Mouse (Mus musculus) ovary, adult 18-20 months (tissue): ENCODE measurements at regions not wholly inside any gene's neighbourhood (a gene's known extent, or its start where the extent isn't known, plus 50 kb on each side); places are given as distances from the start of the nearest gene placed in this dataset.

ENCODE experiments used
- DNase-seq: peaks from one replicate; pipeline ENCODE4 v3.0.0; 2022; ENCODE audit warnings: low spot score, mixed read lengths

DNA sequence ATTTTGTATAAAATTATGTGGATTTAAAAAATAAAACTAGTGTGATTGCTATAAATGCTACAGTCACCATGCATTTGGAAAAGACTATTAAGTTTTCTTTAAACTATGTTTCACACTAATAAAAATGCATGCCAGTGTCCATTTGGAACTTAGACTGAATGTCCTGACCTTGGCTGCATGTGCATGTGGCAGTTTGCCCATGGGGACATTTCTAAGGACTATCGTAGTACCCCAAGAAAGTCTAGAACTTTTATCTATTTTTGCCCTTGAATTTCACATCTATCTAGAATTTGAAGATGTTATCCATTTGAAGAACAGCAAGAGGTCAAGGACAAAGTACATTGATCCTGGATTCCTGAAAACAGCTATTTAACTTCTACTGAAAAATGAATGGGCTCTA, 745.9 kb downstream of the Tmem182 start:
- no peak for DNase-seq

GRCm38 (mm10) chr1:41555607-41556006, 750.2 kb downstream of the Tmem182 start:
- DNase-seq = peak; percentile 43

DNA sequence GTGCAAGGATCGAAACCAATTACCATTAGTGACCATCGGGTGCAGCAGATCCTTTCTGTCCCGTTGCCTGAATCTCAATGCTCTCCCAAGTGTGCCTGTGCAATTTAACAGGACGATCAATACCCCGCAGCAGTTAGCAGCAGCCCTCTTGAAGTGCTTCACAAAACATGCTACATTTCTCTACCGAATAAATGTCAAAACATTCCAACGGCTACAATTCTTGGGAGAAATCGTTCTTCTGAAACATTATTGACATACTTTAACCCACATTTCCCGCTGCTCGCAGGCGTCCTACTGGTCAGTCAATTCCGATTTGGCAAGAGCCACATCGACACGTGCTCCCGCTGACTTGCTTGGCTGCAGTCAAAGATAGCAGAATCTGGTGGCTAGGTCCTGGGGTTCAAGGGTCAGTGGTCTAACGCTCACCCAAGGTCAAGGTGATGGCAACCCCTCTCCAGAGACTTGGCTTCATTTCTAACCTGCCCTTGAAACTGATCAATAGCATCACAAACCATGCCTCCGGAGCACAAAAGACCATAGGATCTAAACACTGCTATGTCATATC, 753.8 kb downstream of the Tmem182 start:
- DNase-seq = no peak

DNA sequence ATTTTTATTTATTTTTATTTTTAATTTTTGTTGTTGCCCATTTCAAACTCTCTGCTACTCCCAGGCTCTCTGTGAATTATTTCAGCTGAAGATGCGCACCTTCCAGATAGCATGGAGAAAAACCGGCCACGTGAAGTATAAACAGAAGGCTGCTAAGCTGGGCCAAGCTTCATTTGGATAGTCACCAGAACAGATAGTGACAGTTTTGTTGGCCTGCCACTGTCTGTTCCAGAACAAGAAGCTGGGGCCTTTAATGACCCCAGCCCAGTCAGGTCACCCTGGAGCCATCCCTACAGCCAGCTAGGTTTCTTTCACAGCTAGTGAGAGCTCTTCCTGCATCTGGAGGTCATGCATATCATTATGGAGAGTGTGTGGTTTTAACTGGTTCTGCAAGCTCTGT, 754.6 kb downstream of the Tmem182 start:
- no peak for DNase-seq

DNA sequence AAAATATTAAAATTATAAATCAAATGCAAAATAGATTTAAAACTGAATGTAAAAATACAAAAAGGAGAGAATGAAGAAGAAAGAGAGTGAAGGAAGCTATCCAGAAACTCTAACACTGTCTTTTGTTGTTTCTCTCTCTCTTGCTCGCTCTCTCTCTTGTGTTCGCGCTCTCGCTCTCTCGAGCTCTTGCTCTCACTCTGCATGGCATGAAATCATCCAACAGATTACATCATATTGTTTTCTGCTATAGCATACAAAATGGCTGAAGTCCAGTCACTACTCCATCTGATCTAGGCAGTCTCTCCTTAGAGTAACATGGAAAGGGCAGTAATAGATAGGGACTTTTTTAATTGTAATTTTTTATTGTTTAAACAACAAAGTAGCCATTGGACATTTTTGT, 798.1 kb downstream of the Tmem182 start:
- DNase-seq = no peak

GRCm38 (mm10) chr1:41604996-41605747, 799.8 kb downstream of the Tmem182 start:
- no peak for DNase-seq

- no peak for DNase-seq
Measured at GRCm38 (mm10) chr1:41605748-41606131, 800.3 kb downstream of the Tmem182 start.

- no peak for DNase-seq
Measured at GRCm38 (mm10) chr1:41610783-41611182, 805.4 kb downstream of the Tmem182 start.

DNA sequence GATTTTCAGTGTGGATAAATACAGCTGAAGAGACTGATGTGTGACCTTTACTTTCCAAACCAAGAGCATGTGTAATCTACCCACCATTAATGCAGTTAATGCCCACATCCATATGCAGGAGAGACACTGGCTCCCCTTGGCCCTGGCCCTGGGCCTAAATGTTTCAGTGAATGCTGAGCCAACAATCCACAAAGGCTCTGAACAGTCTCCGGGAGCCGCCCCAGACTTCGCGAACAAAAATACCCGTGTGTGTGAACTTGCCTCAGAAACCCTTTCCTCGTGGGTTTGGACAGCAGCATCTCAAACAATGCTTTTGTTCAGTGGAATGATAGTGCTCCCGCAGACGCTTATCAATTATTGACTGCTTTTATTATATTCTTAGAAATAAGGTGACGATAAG, 846.4 kb downstream of the Tmem182 start:
- no peak for DNase-seq

DNA sequence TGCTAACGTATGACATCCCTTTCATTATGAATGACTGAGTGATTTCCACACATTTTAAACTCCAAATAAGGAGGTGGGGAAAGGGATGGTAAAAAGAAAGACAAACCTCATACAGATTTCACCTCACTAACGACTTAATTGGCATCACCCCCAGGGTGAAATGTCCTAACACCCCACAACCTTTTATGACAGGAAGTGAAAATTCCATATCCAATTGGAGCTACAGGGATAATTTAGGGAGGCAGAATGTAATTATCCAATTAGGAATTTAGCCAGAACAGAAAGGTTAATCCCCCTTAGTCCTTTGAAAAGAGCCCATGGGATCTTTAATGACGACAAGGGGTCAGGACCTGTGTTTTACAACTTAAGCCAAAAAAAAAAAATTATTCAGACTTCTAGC, 846.8 kb downstream of the Tmem182 start:
- DNase-seq = no peak

DNA sequence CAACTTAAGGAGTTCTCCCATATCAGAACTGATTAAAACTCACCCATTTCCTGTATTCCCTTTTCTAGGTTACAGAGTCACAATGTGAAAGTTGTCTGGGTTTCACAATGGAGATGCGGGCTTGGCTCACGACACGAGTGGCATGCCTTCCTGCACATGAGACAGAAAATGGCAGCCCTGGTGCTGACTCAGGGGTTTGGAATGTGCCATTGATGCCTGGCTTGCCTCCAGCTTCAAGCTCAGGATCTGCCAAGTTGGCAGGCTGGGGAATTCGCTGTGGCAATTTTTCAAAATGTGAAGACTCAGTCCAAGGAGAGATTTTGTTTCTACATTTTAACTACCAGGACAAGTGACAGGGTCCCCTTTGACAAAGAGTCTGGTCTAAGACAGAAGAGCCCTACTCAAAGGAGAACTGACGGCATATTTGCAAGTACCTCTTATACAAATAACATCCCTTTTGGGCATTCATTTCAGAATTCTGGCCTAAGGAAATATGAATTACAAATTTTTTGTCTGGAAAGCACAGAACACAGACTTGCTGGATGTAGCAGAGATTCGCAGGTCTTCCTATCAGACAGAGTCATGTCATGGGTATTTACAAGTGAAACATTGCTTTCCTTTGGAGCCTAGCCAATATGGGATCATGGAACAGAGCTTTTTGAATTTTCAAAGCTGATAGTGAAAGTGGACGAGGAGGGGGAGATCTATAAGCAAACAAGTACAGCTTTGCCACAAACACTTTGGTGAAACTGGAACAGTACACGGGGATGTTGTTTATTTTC, 847.4 kb downstream of the Tmem182 start:
- peak; percentile 33 for DNase-seq

DNA sequence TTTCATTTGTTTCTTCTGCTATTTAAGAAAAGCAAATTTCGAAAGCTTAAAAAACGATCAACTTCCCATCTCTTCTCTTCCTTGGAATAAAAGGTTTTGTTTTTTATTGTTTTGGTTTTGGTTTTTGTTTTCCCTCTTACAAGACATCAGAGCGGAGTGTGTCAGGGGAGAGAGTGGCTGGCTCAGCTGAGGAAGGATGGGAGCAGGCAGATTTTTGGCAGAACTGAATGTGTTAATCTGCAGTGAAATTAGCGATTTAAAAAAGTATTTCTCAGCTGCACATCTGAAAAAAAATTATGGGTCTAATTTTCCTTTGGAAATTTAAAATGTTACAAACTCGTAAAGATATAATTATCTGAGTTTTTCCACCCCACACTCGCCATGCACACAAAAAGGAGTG, 868.7 kb downstream of the Tmem182 start:
- no peak for DNase-seq

GRCm38 (mm10) chr1:41675345-41675744, 869.9 kb downstream of the Tmem182 start:
- DNase-seq = no peak

DNA sequence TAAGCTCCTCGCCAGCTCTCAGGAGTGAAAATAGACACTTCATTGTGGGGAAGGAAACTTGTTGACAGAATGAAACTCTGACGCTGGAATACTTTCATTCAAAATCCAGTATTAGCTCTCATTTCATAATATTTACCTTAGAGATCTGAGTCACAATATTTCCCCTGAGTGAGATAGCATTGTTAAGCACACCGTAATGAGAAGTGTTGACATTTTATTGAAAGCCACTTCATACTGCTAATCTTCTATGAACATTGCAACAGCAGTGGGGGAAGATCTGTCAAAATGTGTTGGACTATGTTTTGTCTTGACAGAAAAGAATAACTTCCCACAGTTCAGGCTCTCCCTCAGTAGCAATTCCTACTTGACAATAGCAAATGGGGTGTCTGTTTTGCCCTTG, 900.3 kb downstream of the Tmem182 start:
- no peak for DNase-seq

DNA sequence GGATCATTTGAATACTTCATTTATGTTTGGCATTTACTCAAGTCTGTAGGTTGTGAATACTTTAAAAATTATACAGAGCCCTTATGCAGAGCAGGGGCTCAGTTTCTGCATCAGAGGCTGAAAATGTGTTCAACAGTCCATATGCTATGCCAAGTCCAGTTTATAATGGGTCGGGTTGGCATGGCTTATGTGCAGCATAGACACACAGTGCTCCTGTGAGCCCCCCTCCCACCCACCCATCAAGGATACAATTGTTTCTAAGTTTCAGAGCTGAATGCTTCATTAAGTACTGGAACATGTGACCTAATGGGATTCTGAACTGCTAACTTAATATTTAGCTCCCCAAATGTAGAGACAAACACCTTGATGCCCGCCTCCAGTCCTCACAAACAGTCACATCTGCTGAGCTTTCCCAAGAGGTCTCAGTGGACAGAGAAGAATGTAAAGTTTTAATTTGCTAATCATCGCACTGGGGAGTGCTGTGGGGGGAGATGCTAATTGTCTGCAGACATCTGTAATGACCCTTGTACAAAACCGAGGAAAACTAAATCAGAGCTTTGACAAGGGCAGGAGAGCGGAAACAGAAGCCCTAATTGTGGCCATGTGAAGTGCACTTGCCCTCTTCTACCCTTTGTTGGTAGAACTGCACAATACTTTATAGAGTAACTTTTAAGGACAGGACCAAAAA, 937.4 kb downstream of the Tmem182 start:
- no peak for DNase-seq

DNA sequence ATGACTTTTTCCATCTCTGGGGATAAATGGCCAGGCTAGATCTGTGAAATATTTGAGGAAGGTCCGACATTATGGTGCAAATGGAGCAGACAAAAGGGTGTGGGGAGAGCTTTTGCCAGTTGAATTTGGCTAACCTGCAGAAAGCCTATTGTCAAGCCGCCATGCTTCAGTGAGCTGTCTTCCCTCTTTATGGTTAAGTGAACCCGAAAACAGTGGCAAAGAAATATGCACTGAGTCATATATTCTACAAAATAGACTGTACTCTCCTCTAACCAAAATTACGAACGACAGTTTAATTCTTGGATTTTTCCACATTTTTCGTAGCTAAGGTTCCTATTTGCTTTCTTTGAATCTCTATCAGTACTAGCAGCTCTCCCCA, 937.9 kb downstream of the Tmem182 start:
- no peak for DNase-seq

DNA sequence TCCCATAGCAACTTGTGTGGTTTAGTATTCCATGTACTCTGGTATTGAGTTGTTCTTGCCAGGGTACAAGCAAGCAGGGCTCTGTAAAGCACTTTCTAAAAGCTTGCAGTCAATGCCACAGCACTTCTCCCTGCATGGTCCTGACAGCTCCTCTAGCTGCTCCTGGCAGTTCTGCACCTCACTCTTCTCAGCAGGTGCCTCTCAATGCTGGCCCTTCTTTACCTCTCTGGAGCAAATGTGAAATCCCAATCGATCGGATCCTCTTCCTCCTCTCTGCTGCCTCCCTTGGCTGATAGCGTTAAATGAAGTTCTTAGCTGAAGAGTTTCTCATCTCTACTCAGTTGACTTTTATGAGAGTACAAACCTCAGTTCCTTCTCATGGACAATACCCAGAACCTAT, 939.1 kb downstream of the Tmem182 start:
- no peak for DNase-seq

DNA sequence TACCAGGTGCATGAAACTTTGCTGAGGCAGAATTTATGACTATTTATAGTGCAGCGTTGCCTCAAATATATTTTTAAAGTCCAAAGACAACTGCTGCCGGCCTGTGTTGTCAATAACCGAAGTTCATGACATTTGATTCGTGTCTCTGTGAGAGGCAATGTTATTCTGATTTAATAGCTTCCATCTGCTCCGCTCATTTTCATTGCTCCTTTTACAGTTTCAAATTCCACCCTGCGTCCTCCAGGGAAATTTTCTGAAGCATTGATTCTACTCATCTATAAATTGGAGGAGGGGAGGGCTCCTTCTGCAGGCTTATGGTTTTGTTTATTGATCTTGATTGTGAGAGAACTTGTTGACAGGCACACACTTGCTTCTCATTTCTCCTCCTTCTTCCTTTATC, 936.2 kb upstream of the Pou3f3 start:
- no peak for DNase-seq
